Mouse (Mus musculus) layer of hippocampus, adult 6 months (tissue): ENCODE data around the gene Mrpl32. TPM values are rescaled to one million over a fixed set of nuclear protein-coding genes. Genes with fewer than 3 reads are reported as not detected.

Experiments used
- long read RNA-seq, 2 experiments: library from polyadenylated mRNA; unstranded; transcript quantifications; one replicate each; pipeline ENCODE4 v2.0.0; 2019 to 2020
- polyA plus RNA-seq: library from polyadenylated mRNA; unstranded; fragments of <200 nt; fragmentation: Nextera tagmentation; gene quantifications from 2 replicates; pipeline ENCODE4 v1.2.3, GENCODE M21; 2021

The Mrpl32 gene
- polyA plus RNA-seq, result 57.3 and 60.8 TPM in 2 replicates
- long read RNA-seq, experiment 1, transcript Mrpl32-202 (3 exons, 3,013 nt), result major isoform, 49 of 57 reads
- long read RNA-seq, experiment 1, partial matches to known transcripts, result 1 of 57 reads
- long read RNA-seq, experiment 1, other reads (novel, unspliced or antisense), result 4 of 57 reads
- long read RNA-seq, experiment 2, transcript Mrpl32-204 (1 exons, 2,903 nt), result minor isoform, 9 of 27 reads
- long read RNA-seq, experiment 2, transcript Mrpl32-202 (3 exons, 3,013 nt), result major isoform, 10 of 27 reads
- long read RNA-seq, experiment 2, partial matches to known transcripts, result 5 of 27 reads
- long read RNA-seq, experiment 2, other reads (novel, unspliced or antisense), result 1 of 27 reads

DNA sequence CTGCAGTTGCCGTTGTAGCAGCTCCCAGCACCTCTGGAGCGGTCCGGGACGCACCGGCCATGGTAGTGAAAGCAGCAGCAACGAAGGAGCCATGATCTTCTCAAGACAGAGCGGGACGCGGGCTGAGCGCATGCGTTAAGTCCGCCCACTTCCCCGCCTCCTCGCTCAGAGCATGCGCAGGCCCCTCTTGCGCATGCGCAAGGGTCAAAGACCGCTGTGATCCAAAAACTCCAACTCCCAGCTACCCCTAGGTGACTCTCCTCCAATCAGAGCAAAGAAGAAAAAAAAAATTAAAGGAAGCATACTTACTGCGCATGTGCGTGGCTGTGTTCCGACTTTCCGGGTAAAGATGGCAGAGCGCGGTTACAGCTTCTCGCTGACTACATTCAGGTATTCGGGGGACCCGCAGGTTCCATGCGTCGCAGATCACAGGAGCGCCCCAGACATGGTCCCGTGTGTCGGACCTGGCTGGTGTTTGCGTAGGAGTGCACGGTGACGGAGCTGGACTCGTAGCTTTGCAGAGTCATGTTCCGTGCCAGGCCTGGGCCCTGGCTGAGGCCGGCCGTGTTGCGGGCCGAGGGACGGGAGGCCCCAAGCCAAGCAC lies at the start of gene Mrpl32, which contains the start of gene Psma2:
TSS of gene Mrpl32 (minus strand) at position 240 of the 604 bp plus-strand sequence.
TSS of gene Psma2 (plus strand) at position 315 of the 604 bp plus-strand sequence.

DNA sequence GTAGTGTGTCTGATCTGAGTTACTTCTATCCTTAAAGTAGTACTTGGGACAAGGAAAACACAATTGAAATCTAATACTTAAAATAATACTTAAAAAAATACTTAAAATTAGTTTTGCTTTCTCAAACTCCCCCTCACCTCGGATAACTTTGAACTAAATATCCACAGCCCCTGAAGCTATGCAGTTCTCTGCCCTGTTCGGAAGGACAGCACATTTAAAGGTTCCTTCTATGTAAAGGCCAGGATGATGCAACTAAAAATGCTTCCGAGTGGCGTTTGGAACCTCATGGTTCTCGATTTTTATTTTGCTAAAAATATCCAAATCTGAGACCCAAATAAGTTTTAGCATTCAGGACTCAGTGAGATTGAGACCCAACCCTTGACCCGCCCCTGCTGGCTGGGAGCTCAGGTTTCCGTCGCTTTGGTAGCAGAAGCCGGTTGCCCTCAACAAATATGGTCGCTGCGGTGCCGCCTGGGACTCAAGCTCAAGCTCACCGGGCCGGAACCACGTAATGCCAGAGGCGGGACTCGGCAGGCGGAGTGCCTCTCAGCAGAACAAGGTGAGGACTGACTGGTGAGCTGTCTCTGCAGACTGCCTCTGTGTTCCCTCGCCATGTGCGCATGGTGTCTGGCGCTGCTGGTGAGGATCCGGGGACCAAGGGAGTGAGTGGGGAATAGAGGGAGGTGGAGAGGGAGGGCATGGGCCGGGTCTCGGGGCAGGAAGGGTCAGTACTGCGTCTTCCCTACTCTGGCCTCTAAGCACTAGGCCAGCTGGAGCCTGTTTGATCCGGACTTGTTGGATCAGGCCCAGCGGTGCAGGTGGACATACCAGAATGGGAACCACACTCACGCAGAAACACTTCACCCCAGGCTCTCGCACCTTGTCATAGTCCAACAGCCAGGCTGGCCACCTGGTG lies 17.0 kb upstream of the Mrpl32 start, which contains the start of gene AW209491:
TSS of gene AW209491 (plus strand) at position 429 of the 916 bp plus-strand sequence.

Other genes with a start within 250 kb of the Mrpl32 start
- 12.3 and 17.4 TPM in 2 replicates for gene Hecw1, start 89.9 kb downstream of the Mrpl32 start, polyA plus RNA-seq
- 162 and 173 TPM in 2 replicates for gene Psma2, start 75 bp upstream of the Mrpl32 start, polyA plus RNA-seq
- gene AW209491, start 17.0 kb upstream of the Mrpl32 start, polyA plus RNA-seq, result 21.3 and 23.1 TPM in 2 replicates